In genomic region chr7:6283451-6284075, GRCm38 (mm10) we compare ENCODE assay signal across 8 mouse cellular contexts. TPM values are rescaled to one million over a fixed set of nuclear protein-coding genes. Genes with fewer than 3 reads are reported as not detected.
DNase-seq lines count a peak whose midpoint lies in the region; ATAC-seq and TF ChIP-seq lines count a peak whose summit lies in the region.

No protein-coding gene starts in this region.

- H3K9ac ChIP-seq in hindbrain, embryonic 14.5 days, result peak overlapping the region; percentile 74

- peaks cover 19% of the 10 kb centered on the region for H3K4me1 ChIP-seq in hindbrain, embryonic 14.5 days (replicated peaks; ENCODE audit: control insufficient read depth, insufficient read depth, low read length)

- 1% methylated on average over 23 of the region's 23 CpGs for whole genome bisulfite sequencing in hindbrain, embryonic 14.5 days

- CTCF ChIA-PET in Patski (lab: Charles Lee), result interaction anchor here (1.1 to 2.2 kb wide), 4 partner anchors 20 to 94 kb away, joined by 3 to 14 read pairs (median 4); no protein-coding TSS in a partner anchor

- peak overlapping the region; percentile 52 for H3K4me3 ChIP-seq in hindbrain, embryonic 14.5 days (replicated peaks; ENCODE audit: low read length)

- no peak for TF ChIP-seq CTCF in Patski (IDR thresholded peaks at IDR 0.05)

- peak; percentile 41 for DNase-seq in Patski (ENCODE audit: low read depth, low spot score)
- peak; percentile 88 to 89 for DNase-seq in cerebellum, postnatal 10 days
- DNase-seq in frontal cortex, postnatal 14 days (ENCODE audit: low spot score in 2 of 2), result peak; percentile 76 to 77
- peak; percentile 91 for DNase-seq in hindbrain, embryonic 14.5 days (ENCODE audit: low spot score)
- DNase-seq in layer of hippocampus, postnatal 36 days, result peak; percentile 81 to 82
- DNase-seq in lung, postnatal 36 days, result peak; percentile 91
- peak; percentile 93 for DNase-seq in retina, postnatal 1 day
- peak; percentile 40 for DNase-seq in urinary bladder, adult 2 months (ENCODE audit: low spot score)

- peak; percentile 77 for ATAC-seq in Patski
- ATAC-seq in hindbrain, embryonic 14.5 days (ENCODE audit: low FRiP score), result peak; percentile 66

- POLR2A ChIA-PET in Patski (lab: Charles Lee), result no interaction called here

- peak overlapping the region; percentile 62 for H3K4me2 ChIP-seq in hindbrain, embryonic 14.5 days (replicated peaks)

- no peaks in the 10 kb centered on the region for H3K36me3 ChIP-seq in hindbrain, embryonic 14.5 days (replicated peaks; ENCODE audit: control insufficient read depth, insufficient read depth)

- peak overlapping the region; percentile 93 for H3K27ac ChIP-seq in hindbrain, embryonic 14.5 days

- in situ Hi-C loops in Patski (cut with MboI; ENCODE audit: low pct_unique_long_range_greater_than_20kb), result no loop called here

- no peaks in the 10 kb centered on the region for H3K9me3 ChIP-seq in hindbrain, embryonic 14.5 days (ENCODE audit: control insufficient read depth, low read length)

- no peaks in the 10 kb centered on the region for H3K27me3 ChIP-seq in Patski
- no peaks in the 10 kb centered on the region for H3K27me3 ChIP-seq in hindbrain, embryonic 14.5 days (ENCODE audit: control insufficient read depth, insufficient read depth, low read length)

RNA-seq across cellular contexts. Expression of gene Zfp667, which starts 2.8 kb away (rescaled TPM):
- 3.6 TPM for polyA plus RNA-seq in Patski (2021)
- 14.4 and 19.1 TPM in 2 replicates for polyA plus RNA-seq in hindbrain, embryonic 14.5 days (2014; fragmentation: Nextera tagmentation; extraction: Ambion mirVana)
- 10 to 100 TPM; 17.6 to 19.0 TPM for total RNA-seq in layer of hippocampus, postnatal 36 days (2021)
- 8.9 and 9.4 TPM in 2 replicates for polyA plus RNA-seq in urinary bladder, adult 2 months (2012; rRNA removed)

RNA-seq across cellular contexts. Expression of gene Epp13, which starts 31.1 kb away (rescaled TPM):
- not detected for polyA plus RNA-seq in Patski (2021)
- not detected in 2 replicates for polyA plus RNA-seq in hindbrain, embryonic 14.5 days (2014; fragmentation: Nextera tagmentation; extraction: Ambion mirVana)
- not detected for total RNA-seq in layer of hippocampus, postnatal 36 days (2021)
- polyA plus RNA-seq in urinary bladder, adult 2 months (2012; rRNA removed), result not detected in 2 replicates

RNA-seq across cellular contexts. Expression of gene Zfp583, which starts 47.5 kb away (rescaled TPM):
- polyA plus RNA-seq in Patski (2021), result not detected
- 14.4 and 18.2 TPM in 2 replicates for polyA plus RNA-seq in hindbrain, embryonic 14.5 days (2014; fragmentation: Nextera tagmentation; extraction: Ambion mirVana)
- total RNA-seq in layer of hippocampus, postnatal 36 days (2021), result 10 to 100 TPM; 10.4 to 13.1 TPM
- polyA plus RNA-seq in urinary bladder, adult 2 months (2012; rRNA removed), result 2.8 TPM in 2 replicates

RNA-seq across cellular contexts. Expression of gene Gm3854, which starts 60.0 kb away (rescaled TPM):
- 0.99 TPM for polyA plus RNA-seq in Patski (2021)
- polyA plus RNA-seq in hindbrain, embryonic 14.5 days (2014; fragmentation: Nextera tagmentation; extraction: Ambion mirVana), result 5.9 and 6.5 TPM in 2 replicates
- 1 to 10 TPM; 6.0 to 8.0 TPM for total RNA-seq in layer of hippocampus, postnatal 36 days (2021)
- 0.63 and 0.83 TPM in 2 replicates for polyA plus RNA-seq in urinary bladder, adult 2 months (2012; rRNA removed)

Comparison
In these comparisons a context has a peak if more than half of its experiments do, and no peak if none do; other contexts are left out.
1. Peak in every context shown above with its lines: DNase-seq, ATAC-seq, H3K4me3 ChIP-seq and H3K27ac ChIP-seq.
2. DNase-seq: peak in every context shown above with its lines; median percentile 93 in retina, postnatal 1 day; 91 in hindbrain, embryonic 14.5 days; 91 in lung, postnatal 36 days; 88 in cerebellum, postnatal 10 days; 82 in layer of hippocampus, postnatal 36 days; 76 in frontal cortex, postnatal 14 days; 41 in Patski; 40 in urinary bladder, adult 2 months.